Mouse (Mus musculus): ENCODE measurements around the gene Tex9.

- TF ChIP-seq EP300 (IDR thresholded peaks at IDR 0.05; ENCODE audit: insufficient read depth, low read depth, low read length) (no peak), POLR2A (IDR thresholded peaks at IDR 0.05; ENCODE audit: insufficient read depth, low read depth, low read length) (no peak), CTCF (IDR thresholded peaks at IDR 0.05) (no peak)
Observed at GRCm38 (mm10) chr9:72409381-72410225, 82.4 kb downstream of the Tex9 start.

Data from heart, adult 2 months (tissue).